Comparison of ENCODE assay signal across 12 mouse cellular contexts in the genomic region with DNA sequence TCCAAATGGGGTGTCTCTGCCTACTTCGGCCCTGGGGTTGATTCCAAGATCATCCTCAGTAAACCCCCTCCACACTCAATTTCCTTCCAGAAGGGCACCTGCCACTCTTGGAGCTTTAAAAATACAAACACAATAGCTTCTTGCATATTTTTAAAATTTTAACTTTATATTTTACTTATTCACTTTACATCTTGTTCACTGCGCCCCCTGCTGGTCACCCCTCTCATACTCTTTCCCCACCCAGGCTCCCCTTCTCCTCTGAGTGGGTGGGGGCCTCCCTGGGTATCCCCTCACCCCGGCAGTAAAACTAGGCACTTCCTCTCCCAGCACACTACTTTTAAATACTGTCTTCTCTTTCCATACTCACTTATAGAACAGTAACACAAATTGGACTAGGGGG.
DNase-seq lines count a peak whose midpoint lies in the region; ATAC-seq and TF ChIP-seq lines count a peak whose summit lies in the region.
"Had no signal": no experiment of that assay in that cellular context is flagged by ENCODE, and none has a peak within 500 bp of the region (broad histone marks: within the 10 kb centered on the region; RNA-seq: fewer than 3 reads in every experiment).

No protein-coding gene starts in this region.

- H3K4me2 ChIP-seq in kidney, embryonic 15.5 days: no peak overlapping the region
- no peak overlapping the region for H3K4me2 ChIP-seq in hindbrain, embryonic 13.5 days
- H3K4me2 ChIP-seq: forebrain, embryonic 13.5 days; hindbrain, embryonic 15.5 days; limb, embryonic 12.5 days; midbrain, embryonic 13.5 days had no signal

- no peak overlapping the region for H3K9ac ChIP-seq in kidney, embryonic 15.5 days
- no peak overlapping the region for H3K9ac ChIP-seq in MEL (ENCODE audit: control insufficient read depth, low read depth, low read length, poor library complexity, severe bottlenecking)
- no peak overlapping the region for H3K9ac ChIP-seq in hindbrain, embryonic 13.5 days
- H3K9ac ChIP-seq: forebrain, embryonic 13.5 days; hindbrain, embryonic 15.5 days; limb, embryonic 12.5 days; midbrain, embryonic 13.5 days had no signal

- ATAC-seq in kidney, embryonic 15.5 days (replicated peaks; ENCODE audit: low FRiP score): no peak
- no peak for ATAC-seq in activated CD4-positive, CD25-positive, alpha-beta regulatory T cell, adult 4 months
- ATAC-seq in hindbrain, embryonic 13.5 days (ENCODE audit: low FRiP score): no peak
- ATAC-seq: forebrain, embryonic 13.5 days; midbrain, embryonic 13.5 days had no signal

- H3K79me2 ChIP-seq in MEL (ENCODE audit: control insufficient read depth, insufficient read depth, low read length, poor library complexity): no peaks in the 10 kb centered on the region

- H3K27ac ChIP-seq in kidney, embryonic 15.5 days: no peak overlapping the region
- H3K27ac ChIP-seq in MEL (ENCODE audit: control insufficient read depth, low read depth, low read length): no peak overlapping the region
- H3K27ac ChIP-seq in small intestine, adult 2 months (ENCODE audit: insufficient read depth, low read depth, low read length): no peak overlapping the region
- no peak overlapping the region for H3K27ac ChIP-seq in hindbrain, embryonic 13.5 days
- H3K27ac ChIP-seq: forebrain, embryonic 13.5 days; hindbrain, embryonic 15.5 days; limb, embryonic 12.5 days; midbrain, embryonic 13.5 days had no signal

- TF ChIP-seq RAD21 in MEL (IDR thresholded peaks at IDR 0.05; ENCODE audit: low read depth, low read length): peak; percentile 2; the same call in 1 of the 2 replicates

- no peak for TF ChIP-seq EP300 in MEL (IDR thresholded peaks at IDR 0.05; ENCODE audit: low read depth in 1 of 2, low read length in 2 of 2)

- WGBS in kidney, embryonic 15.5 days: 84% methylated on average over 3 of the region's 3 CpGs
- WGBS in small intestine, adult 2 months: 81% methylated on average over 3 of the region's 3 CpGs
- 88% methylated on average over 3 of the region's 3 CpGs for WGBS in hindbrain, embryonic 13.5 days

- no peak overlapping the region for H3K4me3 ChIP-seq in kidney, embryonic 15.5 days (replicated peaks)
- no peak overlapping the region for H3K4me3 ChIP-seq in MEL (ENCODE audit: control insufficient read depth in 1 of 2, insufficient read depth in 1 of 2, low read depth in 2 of 2, low read length in 2 of 2)
- no peak overlapping the region for H3K4me3 ChIP-seq in small intestine, adult 2 months (ENCODE audit: low read depth, low read length)
- H3K4me3 ChIP-seq in hindbrain, embryonic 13.5 days: no peak overlapping the region
- H3K4me3 ChIP-seq: forebrain, embryonic 13.5 days; hindbrain, embryonic 15.5 days; limb, embryonic 12.5 days; midbrain, embryonic 13.5 days had no signal

- peak; percentile 41 for DNase-seq in kidney, postnatal 10 days
- peak; percentile 26 for DNase-seq in MEL (ENCODE audit: low read depth, low spot score)
- DNase-seq in heart, postnatal 4 days: peak; percentile 9
- DNase-seq: cerebellum, postnatal 25 days had no signal

- no peaks in the 10 kb centered on the region for H3K27me3 ChIP-seq in kidney, embryonic 15.5 days
- H3K27me3 ChIP-seq in MEL (ENCODE audit: control insufficient read depth in 1 of 2, insufficient read depth in 2 of 2, low read length in 2 of 2): no peaks in the 10 kb centered on the region; a peak in 1 of 4 replicates
- H3K27me3 ChIP-seq in small intestine, adult 2 months (ENCODE audit: control insufficient read depth, insufficient read depth, low read length): no peaks in the 10 kb centered on the region
- no peaks in the 10 kb centered on the region for H3K27me3 ChIP-seq in hindbrain, embryonic 13.5 days
- H3K27me3 ChIP-seq: forebrain, embryonic 13.5 days; hindbrain, embryonic 15.5 days; limb, embryonic 12.5 days; midbrain, embryonic 13.5 days had no signal

- H3K4me1 ChIP-seq in kidney, embryonic 15.5 days: no peaks in the 10 kb centered on the region
- no peaks in the 10 kb centered on the region for H3K4me1 ChIP-seq in MEL (ENCODE audit: control insufficient read depth in 1 of 2, insufficient read depth in 2 of 2, low read length in 2 of 2)
- H3K4me1 ChIP-seq in small intestine, adult 2 months (ENCODE audit: control insufficient read depth, insufficient read depth, insufficient read length, low read length): no peaks in the 10 kb centered on the region
- H3K4me1 ChIP-seq in hindbrain, embryonic 13.5 days (replicated peaks): no peaks in the 10 kb centered on the region
- H3K4me1 ChIP-seq: forebrain, embryonic 13.5 days; hindbrain, embryonic 15.5 days; limb, embryonic 12.5 days; midbrain, embryonic 13.5 days had no signal

- TF ChIP-seq POLR2A in MEL (IDR thresholded peaks at IDR 0.05; ENCODE audit: control insufficient read depth in 1 of 2, insufficient read depth in 1 of 2, low read depth in 1 of 2, low read length in 2 of 2, poor library complexity in 1 of 2): no peak
- no peak for TF ChIP-seq POLR2A in small intestine, adult 2 months (IDR thresholded peaks at IDR 0.05; ENCODE audit: low read depth, low read length)

- H3K36me3 ChIP-seq in kidney, embryonic 15.5 days: no peaks in the 10 kb centered on the region
- H3K36me3 ChIP-seq in MEL (ENCODE audit: control insufficient read depth in 1 of 2, insufficient read depth in 2 of 2, low read length in 2 of 2): no peaks in the 10 kb centered on the region
- H3K36me3 ChIP-seq in small intestine, adult 2 months (ENCODE audit: control insufficient read depth, insufficient read depth, low read length): no peaks in the 10 kb centered on the region
- H3K36me3 ChIP-seq in hindbrain, embryonic 13.5 days: no peaks in the 10 kb centered on the region
- H3K36me3 ChIP-seq: hindbrain, embryonic 15.5 days; limb, embryonic 12.5 days; midbrain, embryonic 13.5 days had no signal

- peaks cover 12% of the 10 kb centered on the region for H3K9me3 ChIP-seq in kidney, embryonic 15.5 days (replicated peaks)
- no peaks in the 10 kb centered on the region for H3K9me3 ChIP-seq in MEL (replicated peaks; ENCODE audit: insufficient read depth, low read length)
- peaks cover 13% of the 10 kb centered on the region; the same call in 1 of the 2 replicates for H3K9me3 ChIP-seq in hindbrain, embryonic 13.5 days
- H3K9me3 ChIP-seq: hindbrain, embryonic 15.5 days had no signal

- peak; percentile 10 to 50 (median 40); a peak in 5 of 6 replicates for TF ChIP-seq CTCF in MEL (IDR thresholded peaks at IDR 0.05 in 2 of 3, conservative IDR thresholded peaks at IDR 0.05 in 1 of 3; ENCODE audit: control insufficient read depth in 1 of 3, insufficient read depth in 1 of 3, low read depth in 2 of 3, low read length in 3 of 3, poor library complexity in 1 of 3, severe bottlenecking in 1 of 3)
- peak; percentile 45; the same call in 1 of the 2 replicates for TF ChIP-seq CTCF in small intestine, adult 2 months (IDR thresholded peaks at IDR 0.05; ENCODE audit: extremely low read depth, insufficient read length, insufficient replicate concordance, low read depth, low read length)

TF ChIP-seq in MEL, 35 proteins besides CTCF, POLR2A, EP300 and RAD21:
- TF ChIP-seq TCF12 (IDR thresholded peaks at IDR 0.05; ENCODE audit: low read depth, low read length) (no peak), ETS1 (IDR thresholded peaks at IDR 0.05; ENCODE audit: low read depth, low read length) (no peak), SMC3 (IDR thresholded peaks at IDR 0.05; ENCODE audit: low read depth, low read length) (peak; percentile 20; the same call in 1 of the 2 replicates)
